Mouse (Mus musculus) bone marrow, adult 2 months (tissue): ENCODE data around the gene Ncaph2. TPM values are rescaled to one million over a fixed set of nuclear protein-coding genes. Genes with fewer than 3 reads are reported as not detected.

Source experiments
- H3K27ac ChIP-seq: fragments of 200-500 bp; 2 replicates; pipeline ENCODE4 v1.5.1; 2012; ENCODE audit warnings: low read depth, mild to moderate bottlenecking, control low read depth, inconsistent platforms, low read length; ENCODE audit not compliant: control insufficient read depth, poor library complexity, insufficient read depth
- H3K4me1 ChIP-seq: fragments of 200-500 bp; 2 replicates; pipeline ENCODE4 v1.6.1; 2011; ENCODE audit warnings: low read length; ENCODE audit not compliant: control insufficient read depth, insufficient read depth
- H3K4me3 ChIP-seq: fragments of 200-500 bp; replicated peaks from 2 replicates; pipeline ENCODE3; 2011; ENCODE audit warnings: mild to moderate bottlenecking, low read depth, low read length, control low read depth; ENCODE audit not compliant: control insufficient read depth
- CTCF ChIP-seq: fragments of 200-500 bp; IDR thresholded peaks from 2 replicates; pipeline ENCODE4 v1.5.1; 2011; ENCODE audit warnings: low read length, control low read depth; ENCODE audit not compliant: control insufficient read depth, insufficient read depth
- POLR2A ChIP-seq: fragments of 200-500 bp; IDR thresholded peaks from 2 replicates; pipeline ENCODE4 v1.6.1; 2011; ENCODE audit warnings: low read depth, mild to moderate bottlenecking, control low read depth, low read length, borderline replicate concordance; ENCODE audit not compliant: control insufficient read depth
- WGBS: fragments of 180-500 bp; shearing (Covaris S2); methylation state at CpG from one replicate; pipeline ENCODE4 v1.1.7; 2018; 5-methylcytosine and 5-hydroxymethylcytosine counted together
- polyA plus RNA-seq: library from polyadenylated mRNA; stranded (reverse); fragments of >200 nt; gene quantifications from 2 replicates; pipeline ENCODE4 v1.2.4, GENCODE M21; 2011; ENCODE audit warnings: low replicate concordance; ENCODE audit not compliant: missing spikeins, insufficient read depth, insufficient read length

Gene Ncaph2
- polyA plus RNA-seq, 1 experiment, result 191 TPM

- H3K27ac ChIP-seq, result no peak overlapping the region
- 85% methylated on average over 17 of the region's 17 CpGs for WGBS
- TF ChIP-seq POLR2A, result no peak
- no peak for TF ChIP-seq CTCF
These were observed 20.6 kb upstream of the Ncaph2 start for GRCm38 (mm10) chr15:89334774-89335537.

GRCm38 (mm10) chr15:89336422-89336821 lies 19.1 kb upstream of the Ncaph2 start:
- TF ChIP-seq POLR2A, result no peak
- no peak for TF ChIP-seq CTCF
- Histone ChIP-seq H3K27ac (no peak overlapping the region), H3K4me3 (no peak overlapping the region), H3K4me1 (peaks cover 4% of the 10 kb centered on the region)
- WGBS, result 83% methylated on average over 14 of the region's 14 CpGs

More at GRCm38 (mm10) chr15:89334774-89335537, 20.6 kb upstream of the Ncaph2 start:
- H3K4me1 ChIP-seq, result peaks cover 2% of the 10 kb centered on the region
- no peak overlapping the region for H3K4me3 ChIP-seq

GRCm38 (mm10) chr15:89339696-89340095 lies 15.8 kb upstream of the Ncaph2 start:
- no peak for TF ChIP-seq CTCF
- TF ChIP-seq POLR2A, result no peak
- H3K27ac ChIP-seq, result peak overlapping the region; percentile 38; the same call in 1 of the 2 replicates

GRCm38 (mm10) chr15:89340136-89340535 lies 15.4 kb upstream of the Ncaph2 start:
- no peak overlapping the region for H3K4me3 ChIP-seq
- whole genome bisulfite sequencing, result 4% methylated on average over 3 of the region's 3 CpGs
- TF ChIP-seq POLR2A (no peak), CTCF (no peak)
- peaks cover 4% of the 10 kb centered on the region for H3K4me1 ChIP-seq
- peak overlapping the region; percentile 38; the same call in 1 of the 2 replicates for H3K27ac ChIP-seq

More at GRCm38 (mm10) chr15:89339696-89340095, 15.8 kb upstream of the Ncaph2 start:
- 13% methylated on average over 2 of the region's 2 CpGs for WGBS
- Histone ChIP-seq H3K4me1 (peaks cover 4% of the 10 kb centered on the region), H3K4me3 (no peak overlapping the region)

GRCm38 (mm10) chr15:89341678-89342077 lies 13.8 kb upstream of the Ncaph2 start:
- H3K27ac ChIP-seq, result no peak overlapping the region
- no peak for TF ChIP-seq CTCF
- TF ChIP-seq POLR2A, result no peak
- H3K4me1 ChIP-seq, result peaks cover 4% of the 10 kb centered on the region
- WGBS, result 69% methylated on average over 1 of the region's 1 CpGs
- no peak overlapping the region for H3K4me3 ChIP-seq

GRCm38 (mm10) chr15:89343325-89343724 lies 12.2 kb upstream of the Ncaph2 start:
- 63% methylated on average over 3 of the region's 3 CpGs for WGBS
- H3K4me1 ChIP-seq, result peaks cover 4% of the 10 kb centered on the region
- H3K4me3 ChIP-seq, result no peak overlapping the region
- no peak overlapping the region for H3K27ac ChIP-seq
- no peak for TF ChIP-seq POLR2A
- no peak for TF ChIP-seq CTCF

GRCm38 (mm10) chr15:89350447-89350846 lies 5.1 kb upstream of the Ncaph2 start:
- H3K4me3 ChIP-seq, result no peak overlapping the region
- no peak for TF ChIP-seq CTCF
- no peak for TF ChIP-seq POLR2A
- H3K27ac ChIP-seq, result no peak overlapping the region
- no peaks in the 10 kb centered on the region for H3K4me1 ChIP-seq
- WGBS, result 92% methylated on average over 5 of the region's 5 CpGs

- TF ChIP-seq CTCF (no peak), POLR2A (no peak)
- H3K27ac ChIP-seq, result no peak overlapping the region; the same call in 1 of the 2 replicates
- 88% methylated on average over 15 of the region's 15 CpGs for WGBS
- no peak overlapping the region for H3K4me3 ChIP-seq
- no peaks in the 10 kb centered on the region for H3K4me1 ChIP-seq
These were observed 4.2 kb upstream of the Ncaph2 start for GRCm38 (mm10) chr15:89351302-89351701.
